13 mouse cellular contexts compared by ENCODE assay signal in genomic region chr6:99191636-99192137, GRCm38 (mm10).
A peak's percentile ranks its signal among the peaks of the same experiment; 100 is the strongest.
DNase-seq lines count a peak whose midpoint lies in the region; ATAC-seq lines count a peak whose summit lies in the region.
"Had no signal": no experiment of that assay in that cellular context is flagged by ENCODE, and none has a peak within 500 bp of the region (broad histone marks: within the 10 kb centered on the region; RNA-seq: fewer than 3 reads in every experiment).

No protein-coding gene starts in this region.

- no peak for ATAC-seq in hindbrain, embryonic 12.5 days (ENCODE audit: low FRiP score)
- ATAC-seq in hindbrain, embryonic 11.5 days (ENCODE audit: low FRiP score): no peak
- ATAC-seq: Patski had no signal

- H3K4me3 ChIP-seq in hindbrain, embryonic 12.5 days: no peak overlapping the region
- H3K4me3 ChIP-seq in hindbrain, embryonic 11.5 days (ENCODE audit: low read depth, low read length): no peak overlapping the region
- H3K4me3 ChIP-seq: myocyte; stomach, embryonic 15.5 days had no signal

- H3K27ac ChIP-seq in hindbrain, embryonic 12.5 days: 0 out of 2 replicates have a peak overlapping the region, but pooled peaks have one; percentile 23
- no peak overlapping the region for H3K27ac ChIP-seq in hindbrain, embryonic 11.5 days (ENCODE audit: low read depth, low read length)
- H3K27ac ChIP-seq: stomach, embryonic 15.5 days had no signal

- peaks cover 29% of the 10 kb centered on the region for H3K4me1 ChIP-seq in hindbrain, embryonic 12.5 days
- no peaks in the 10 kb centered on the region; the same call in 1 of the 2 replicates for H3K4me1 ChIP-seq in hindbrain, embryonic 11.5 days (replicated peaks; ENCODE audit: control insufficient read depth, insufficient read depth, low read length)

- no peak for DNase-seq in hindbrain, embryonic 11.5 days (ENCODE audit: low spot score)
- DNase-seq in A20 (ENCODE audit: low read depth, low spot score): peak; percentile 80
- peak; percentile 61 for DNase-seq in brain, adult 2 months (ENCODE audit: low read depth, low spot score)
- peak; percentile 45 for DNase-seq in lung, postnatal 25 days (ENCODE audit: low spot score)
- no peak for DNase-seq in gastrocnemius, postnatal 14 days
- no peak for DNase-seq in Muller cell, postnatal 12 days (ENCODE audit: inconsistent ontology term)
- DNase-seq in left cerebral cortex, adult 18-20 months (ENCODE audit: low spot score in 2 of 2): no peak
- DNase-seq: cerebellum, adult 2 months; gastrocnemius, postnatal 10 days had no signal

- intact Hi-C loops in gastrocnemius, postnatal 14 days (cut with DNase I; ENCODE audit: low total_unique reads): no loop called here

- WGBS in hindbrain, embryonic 12.5 days: 55% methylated on average over 8 of the region's 8 CpGs
- WGBS in hindbrain, embryonic 11.5 days: 58% methylated on average over 8 of the region's 8 CpGs

- no peaks in the 10 kb centered on the region for H3K9me3 ChIP-seq in hindbrain, embryonic 12.5 days (replicated peaks)
- no peaks in the 10 kb centered on the region for H3K9me3 ChIP-seq in hindbrain, embryonic 11.5 days (ENCODE audit: control insufficient read depth, low read length)
- H3K9me3 ChIP-seq: stomach, embryonic 15.5 days had no signal

- no peaks in the 10 kb centered on the region for H3K27me3 ChIP-seq in hindbrain, embryonic 12.5 days
- H3K27me3 ChIP-seq in hindbrain, embryonic 11.5 days (ENCODE audit: control insufficient read depth, insufficient read depth, low read length): no peaks in the 10 kb centered on the region
- H3K27me3 ChIP-seq: Patski; stomach, embryonic 15.5 days had no signal

- no peak overlapping the region for H3K9ac ChIP-seq in hindbrain, embryonic 12.5 days
- H3K9ac ChIP-seq in hindbrain, embryonic 11.5 days (ENCODE audit: low read depth, low read length): no peak overlapping the region
- H3K9ac ChIP-seq: stomach, embryonic 15.5 days had no signal

- no peak overlapping the region; the same call in 1 of the 2 replicates for H3K4me2 ChIP-seq in hindbrain, embryonic 12.5 days (replicated peaks)
- no peak overlapping the region for H3K4me2 ChIP-seq in hindbrain, embryonic 11.5 days (replicated peaks; ENCODE audit: low read depth, low read length)
- H3K4me2 ChIP-seq: stomach, embryonic 15.5 days had no signal

- H3K36me3 ChIP-seq in hindbrain, embryonic 12.5 days: no peaks in the 10 kb centered on the region
- H3K36me3 ChIP-seq in hindbrain, embryonic 11.5 days (ENCODE audit: control insufficient read depth, insufficient read depth, low read length): no peaks in the 10 kb centered on the region
- H3K36me3 ChIP-seq: stomach, embryonic 15.5 days had no signal

Comparison
In these comparisons a context has a peak if more than half of its experiments do, and no peak if none do; other contexts are left out.
1. DNase-seq: peak in A20 (single experiment), brain, adult 2 months (single experiment) and lung, postnatal 25 days (single experiment); none in hindbrain, embryonic 11.5 days (single experiment), gastrocnemius, postnatal 14 days (single experiment), Muller cell, postnatal 12 days (single experiment) and left cerebral cortex, adult 18-20 months (0 of 2).